Mouse (Mus musculus) c-Kit-positive CD71-positive TER-119-positive erythroid progenitor cells, embryonic 14.5 days (primary cell): Measurements from ENCODE around the gene Bmp5.
A peak's percentile ranks its signal among the peaks of the same experiment; 100 is the strongest.
"Not testable (repeated sequence)": the region's sequence is repeated elsewhere in the genome, so short reads cannot be mapped to it uniquely, and the experiment has no call there.

ENCODE experiments used
- DNase-seq: peaks from one replicate; pipeline ENCODE4 v3.0.0-alpha.2; 2013; ENCODE audit warnings: low spot score

Gene Bmp5

DNA sequence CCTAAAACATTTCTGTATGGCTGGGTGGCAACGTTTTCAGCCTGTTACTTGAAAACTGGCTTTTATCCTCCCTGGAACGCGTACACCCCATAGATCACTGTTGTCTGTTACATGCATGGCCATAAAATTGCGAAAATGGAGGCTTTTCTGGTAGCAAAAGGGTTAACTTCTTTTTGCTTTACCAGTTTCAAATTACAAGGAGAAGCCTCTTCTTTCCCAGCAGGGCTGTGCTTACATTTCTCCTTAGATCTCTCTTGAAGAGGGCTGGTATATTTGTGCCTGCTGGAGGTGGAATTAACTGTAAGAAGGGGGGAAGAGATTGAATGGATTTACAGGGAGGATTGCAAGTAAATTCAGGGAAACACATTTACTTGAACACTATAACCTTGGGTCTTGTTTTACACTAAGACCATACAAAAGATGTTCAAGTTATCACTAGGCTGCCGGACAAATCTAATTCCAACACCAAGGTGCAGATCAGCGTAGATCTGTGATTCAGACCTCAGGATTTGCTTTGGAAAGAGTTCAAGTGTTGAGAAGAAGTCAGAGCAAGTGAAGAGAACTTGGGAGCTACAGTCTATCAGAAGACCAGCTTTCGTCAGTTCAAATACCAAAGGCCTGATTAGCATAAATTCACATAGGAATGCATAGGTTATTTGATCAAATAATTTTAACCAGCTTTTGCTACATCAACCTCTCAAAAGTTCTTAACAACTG is at the start of gene Bmp5:
Bmp5 (plus strand) TSS at position 236 of the 717 bp plus-strand sequence.
- DNase-seq: no peak

DNA sequence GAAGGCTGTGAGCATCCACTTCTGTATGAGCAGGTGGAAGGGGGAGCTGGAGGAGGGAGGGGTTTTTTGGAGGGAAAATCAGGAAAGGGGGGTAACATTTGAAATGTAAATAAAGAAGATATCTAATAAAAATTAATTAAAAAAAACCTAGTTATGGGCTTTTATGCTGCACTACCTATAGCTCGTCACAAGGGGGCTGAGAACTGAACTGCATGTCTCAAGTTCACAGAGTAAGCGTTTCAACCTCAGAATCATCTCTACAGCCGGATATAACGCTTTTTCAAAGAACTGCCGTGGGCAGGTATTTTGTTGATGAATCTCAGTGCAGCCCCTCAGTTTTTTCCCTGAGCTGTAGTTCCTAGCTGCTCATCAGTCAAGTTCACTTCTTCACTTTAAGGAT is 15.1 kb upstream of the Bmp5 start:
- DNase-seq: no peak

DNA sequence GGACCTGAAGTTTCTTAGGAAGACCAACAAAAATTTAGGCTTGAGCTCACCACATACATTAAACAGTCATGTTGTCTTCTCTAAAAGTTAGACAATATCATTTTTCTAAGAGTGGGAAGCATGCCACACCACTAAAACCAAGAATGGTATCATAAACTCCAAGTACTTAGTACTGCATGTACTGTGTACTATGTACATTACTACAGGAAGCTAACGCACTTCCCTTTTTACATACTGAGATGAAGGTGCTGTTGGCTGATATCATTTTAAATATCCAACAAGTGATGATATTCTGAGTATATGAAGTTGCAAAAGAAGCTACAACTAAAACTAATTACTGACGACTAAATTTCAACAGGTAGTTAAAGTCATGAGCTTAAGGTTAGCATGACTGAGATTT is 13.6 kb upstream of the Bmp5 start:
- no peak for DNase-seq

DNA sequence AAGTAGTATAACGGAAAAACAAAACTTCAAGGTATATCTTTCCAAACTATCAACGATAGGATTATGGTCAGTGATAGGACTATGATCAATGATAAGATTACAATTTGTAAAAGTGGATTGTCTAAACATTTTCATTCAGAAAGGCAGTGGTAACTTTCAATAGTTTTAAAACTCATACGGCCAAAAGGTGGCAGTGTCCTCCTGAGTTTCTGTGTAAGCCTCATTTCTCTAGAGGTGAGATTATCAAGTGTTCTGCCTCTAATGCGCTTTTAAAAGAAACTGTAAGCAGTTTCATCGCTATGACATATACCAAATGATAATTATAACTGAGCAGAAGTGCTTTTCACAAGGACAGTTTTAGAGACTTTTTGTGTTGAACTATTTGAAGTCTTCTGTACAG is 12.7 kb upstream of the Bmp5 start:
- DNase-seq: no peak

DNA sequence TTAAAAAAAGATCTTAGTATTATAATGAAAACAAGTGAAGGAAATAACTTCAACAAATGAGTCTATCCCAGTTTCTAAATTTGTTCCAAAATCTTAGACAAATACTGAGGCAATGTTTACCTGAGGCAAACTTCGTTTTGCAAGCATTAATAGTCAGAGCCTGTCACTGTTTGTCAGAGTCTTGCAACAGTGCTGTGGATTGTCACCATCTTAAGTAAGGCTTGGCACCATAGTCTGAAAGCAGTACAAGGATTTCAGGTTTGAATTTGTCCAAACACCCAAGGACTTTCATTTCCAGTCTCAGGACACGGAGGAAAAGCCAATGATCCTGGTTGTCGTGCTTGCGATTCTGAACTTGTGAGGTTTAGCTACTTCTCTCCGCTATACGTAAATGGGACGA is 10.4 kb upstream of the Bmp5 start:
- no peak for DNase-seq

DNA sequence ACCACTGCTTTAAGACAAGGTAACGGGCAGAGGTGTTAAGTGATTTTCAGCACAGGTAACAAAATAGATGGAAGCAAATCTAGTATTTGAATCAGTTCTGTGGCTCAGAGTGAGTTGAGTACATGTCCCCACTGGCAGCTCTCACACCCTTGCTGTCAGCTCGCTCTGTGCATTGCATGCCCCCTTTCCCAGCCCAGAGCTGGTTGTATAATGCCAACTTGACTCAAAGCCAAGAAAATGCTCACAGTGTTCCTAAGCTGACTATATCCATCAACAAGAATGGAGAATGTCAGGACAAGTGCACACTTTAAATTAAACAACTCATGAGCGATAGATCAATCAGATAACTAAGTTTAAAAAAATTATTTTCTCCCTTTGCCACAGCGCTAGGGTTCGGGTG is 8.6 kb upstream of the Bmp5 start:
- DNase-seq: no peak

DNA sequence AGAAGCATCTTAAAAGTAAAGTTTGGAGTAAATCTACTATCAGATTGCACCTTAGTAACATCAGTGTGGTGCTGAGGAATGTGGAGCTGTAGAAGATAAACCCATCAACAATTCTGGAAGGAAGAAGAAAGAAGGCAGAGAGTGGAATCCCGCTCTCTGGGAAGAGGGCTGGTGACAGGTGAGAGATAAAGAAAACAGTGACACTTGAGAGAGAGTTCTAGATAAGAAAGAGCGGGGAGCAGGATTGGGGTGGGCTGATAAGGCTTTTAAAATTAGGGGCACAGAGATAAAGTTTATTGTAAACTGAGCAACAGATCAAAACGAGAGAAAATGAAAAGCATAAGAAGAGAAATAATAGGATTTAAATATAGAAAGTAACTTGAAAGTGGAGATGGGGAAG is 6.1 kb upstream of the Bmp5 start:
- DNase-seq: no peak

DNA sequence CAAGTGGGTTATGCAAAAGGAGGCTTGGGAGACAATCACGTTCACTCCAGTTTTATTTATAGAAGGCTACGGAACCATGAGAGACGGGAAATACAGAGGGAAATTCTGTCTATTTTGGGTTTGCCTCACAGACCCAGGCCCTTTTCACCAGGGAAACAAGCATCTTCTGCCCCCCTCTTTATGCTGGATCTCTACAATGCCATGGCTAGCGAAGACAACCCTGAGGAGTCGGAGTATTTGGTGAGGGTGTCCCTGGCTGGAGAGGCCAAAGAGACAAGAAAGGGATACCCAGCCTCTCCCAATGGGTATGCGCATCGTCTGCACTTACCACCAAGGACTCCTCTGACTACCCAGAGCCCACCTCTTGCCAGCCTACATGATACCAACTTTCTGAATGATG is 989 bp downstream of the Bmp5 start:
- no peak for DNase-seq

DNA sequence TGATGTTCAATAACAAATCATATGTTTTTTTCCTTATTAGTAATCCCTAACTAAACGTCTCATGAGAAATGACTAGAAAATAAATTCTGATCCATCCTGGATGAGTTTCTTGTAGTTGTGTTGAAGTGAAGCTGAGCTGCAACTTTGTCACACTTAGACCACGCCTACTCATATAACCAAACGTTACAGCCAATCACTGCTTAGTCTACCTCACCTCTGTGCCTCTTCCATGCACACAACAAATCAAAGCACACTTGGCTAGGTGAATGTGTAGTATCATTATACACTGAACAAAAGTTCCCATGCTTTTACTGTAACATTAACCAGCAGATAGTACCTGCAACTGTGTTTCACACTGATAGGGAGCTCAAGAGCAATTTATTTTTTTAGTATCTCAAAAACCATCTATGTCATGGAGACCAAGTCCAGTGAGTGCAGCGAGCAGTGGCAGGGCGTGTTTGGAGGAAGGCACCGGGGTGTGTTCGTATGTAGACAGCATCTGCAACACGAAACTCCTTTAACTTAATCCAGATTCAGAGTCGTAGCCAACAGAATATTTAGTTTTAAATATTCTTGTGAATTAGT is 3.7 kb downstream of the Bmp5 start:
- DNase-seq: no peak

DNA sequence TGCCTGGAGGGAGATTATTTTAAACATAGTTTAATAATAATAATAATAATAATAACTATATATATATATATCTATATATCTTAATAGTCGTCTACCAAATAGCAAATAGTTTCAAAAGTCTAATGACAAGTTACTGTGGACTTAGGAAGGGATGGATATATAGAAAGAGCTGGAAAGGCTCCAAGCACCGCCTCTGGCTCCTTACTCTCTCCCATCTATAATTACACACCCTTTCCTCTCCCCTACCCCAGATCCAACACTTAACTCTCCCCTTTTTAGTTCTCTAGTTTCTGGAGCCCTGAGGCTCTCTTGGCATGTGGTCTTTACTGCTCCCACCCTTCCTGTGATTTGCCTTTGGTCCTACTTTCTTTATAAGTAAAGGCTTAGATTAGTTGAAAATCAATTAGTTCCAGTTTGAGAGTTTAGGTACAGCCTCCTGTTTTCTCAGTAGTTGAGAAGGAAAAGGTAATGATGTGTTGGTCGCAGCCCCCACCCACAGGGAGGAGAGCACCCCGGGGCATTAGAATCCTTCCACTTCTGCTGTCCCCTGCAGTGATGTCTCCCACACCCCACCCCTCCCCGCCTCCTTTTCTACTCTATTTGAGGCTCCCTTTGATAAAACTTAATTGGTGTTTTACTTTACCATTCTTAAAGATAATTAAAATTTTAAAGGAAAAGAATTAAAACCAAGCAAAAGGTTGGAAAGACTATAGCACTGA is 5.6 kb downstream of the Bmp5 start:
- DNase-seq: no peak

DNA sequence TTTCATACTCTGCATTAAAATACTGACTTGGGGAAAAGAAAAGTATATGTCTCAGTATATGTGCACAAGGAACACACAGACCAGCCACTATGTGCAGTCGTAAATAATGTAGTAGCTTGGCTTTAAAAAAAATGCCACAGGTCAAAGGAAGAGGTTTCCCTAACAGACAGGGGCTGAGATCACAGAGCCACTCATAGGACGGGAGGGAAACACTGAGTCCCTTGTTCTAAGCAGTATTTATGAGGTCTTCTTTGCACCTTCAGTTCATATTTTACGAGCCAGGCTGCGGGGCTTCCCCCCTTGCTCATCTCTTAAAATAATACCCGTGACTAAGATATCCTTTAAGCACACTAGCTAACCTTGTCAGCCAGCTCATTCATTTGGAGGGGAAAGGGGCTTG is 6.4 kb downstream of the Bmp5 start:
- DNase-seq: no peak

DNA sequence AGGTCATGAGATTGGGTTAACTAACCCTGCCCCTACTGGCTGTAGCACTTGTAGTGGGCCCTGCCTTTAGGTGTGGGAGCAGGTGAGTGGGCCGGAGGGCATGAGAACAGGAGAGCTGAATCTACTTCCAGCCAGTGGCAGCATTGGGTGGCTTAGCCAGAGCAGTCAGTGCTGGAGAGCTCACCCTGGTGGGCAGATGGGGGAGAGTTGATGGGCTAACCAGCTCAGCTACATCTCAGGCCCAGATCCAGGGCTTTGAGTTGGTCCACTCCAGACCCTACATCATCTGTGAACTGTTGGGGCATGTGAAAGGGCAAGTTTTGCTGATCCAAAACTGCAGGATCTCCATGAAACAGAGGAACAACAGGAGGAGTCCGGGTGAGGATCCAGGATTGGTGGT is 8.4 kb downstream of the Bmp5 start:
- no peak for DNase-seq

DNA sequence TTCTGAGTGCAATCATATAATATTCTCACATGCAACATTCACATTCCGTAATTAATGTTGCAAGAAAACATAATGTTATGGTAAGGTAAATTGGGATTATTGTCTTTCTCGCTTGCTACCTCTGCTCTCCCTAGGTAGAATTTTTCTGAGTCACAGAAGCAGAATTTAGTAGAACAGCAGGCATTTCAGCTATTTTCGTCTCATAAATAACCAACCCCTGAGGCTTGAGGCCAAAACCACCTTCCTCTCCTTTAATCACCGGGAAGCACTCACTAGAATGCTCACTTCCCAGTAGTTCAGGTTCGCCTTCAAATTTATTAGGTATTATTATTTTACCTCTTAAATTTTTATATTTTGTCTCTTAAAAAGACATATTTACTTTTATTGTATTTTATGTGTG is 10.8 kb downstream of the Bmp5 start:
- DNase-seq: no peak

DNA sequence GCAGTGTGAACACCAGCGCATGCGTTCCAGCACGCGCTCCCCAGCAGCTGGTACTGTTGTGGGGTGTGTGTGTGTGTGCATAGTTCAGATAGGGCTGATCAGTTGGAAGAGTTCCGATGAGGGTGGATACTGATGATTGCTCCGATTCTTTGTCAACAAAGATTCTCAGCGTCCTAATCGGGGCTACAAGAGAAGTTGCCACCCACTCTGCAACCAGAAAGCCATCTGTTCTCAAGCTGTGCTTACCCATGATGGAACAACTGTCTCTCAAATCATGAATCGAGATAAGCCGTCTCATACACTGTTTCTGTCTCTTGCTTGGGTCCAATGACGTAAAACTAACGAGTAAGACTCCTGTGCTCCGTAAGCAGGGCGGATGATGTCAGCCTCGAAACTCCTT is 12.0 kb downstream of the Bmp5 start:
- no peak for DNase-seq

DNA sequence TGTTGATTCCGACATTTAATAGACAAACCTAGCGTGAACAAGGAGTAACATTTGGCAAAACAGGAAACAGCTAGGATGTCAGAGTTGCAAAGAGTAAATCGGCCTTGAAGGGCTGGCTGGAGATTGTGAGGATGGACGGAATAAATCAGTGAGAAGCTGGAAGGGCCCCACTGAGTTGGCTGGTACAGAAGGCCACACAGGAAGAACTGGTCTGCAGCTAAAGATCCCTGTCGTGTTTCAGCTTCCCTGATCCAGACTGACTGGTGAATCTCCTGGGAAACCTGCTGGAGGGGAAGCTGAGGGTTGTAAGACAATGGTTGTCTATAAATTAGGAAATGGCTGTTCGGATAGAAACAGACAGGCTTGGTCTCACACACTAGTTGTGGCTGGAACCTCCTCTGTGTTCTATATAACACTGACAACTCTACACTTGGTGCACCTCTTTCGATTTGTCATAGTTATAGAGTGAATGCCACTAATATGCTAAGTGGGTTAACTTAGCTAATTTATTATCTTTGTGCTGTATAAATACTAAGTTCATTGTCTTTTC is 14.8 kb downstream of the Bmp5 start:
- DNase-seq: no peak

DNA sequence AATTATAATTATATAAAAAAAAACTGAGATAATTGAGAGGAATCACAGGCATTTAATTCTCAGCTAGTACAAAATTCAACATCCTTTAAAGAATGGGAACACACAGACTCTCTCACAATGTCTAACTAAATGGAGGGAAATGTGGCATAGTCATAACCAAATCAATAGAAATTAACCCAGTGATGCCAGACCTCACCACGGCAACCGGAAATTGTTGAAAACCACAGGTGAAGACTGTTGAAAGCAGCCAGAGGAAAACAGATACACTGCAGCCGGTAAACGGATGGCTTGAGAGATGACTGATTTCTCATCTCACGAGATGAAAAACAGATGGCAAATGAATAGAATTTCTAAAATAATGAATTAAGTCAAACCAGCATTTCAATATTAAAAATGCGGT is 29.8 kb downstream of the Bmp5 start:
- DNase-seq: no peak

DNA sequence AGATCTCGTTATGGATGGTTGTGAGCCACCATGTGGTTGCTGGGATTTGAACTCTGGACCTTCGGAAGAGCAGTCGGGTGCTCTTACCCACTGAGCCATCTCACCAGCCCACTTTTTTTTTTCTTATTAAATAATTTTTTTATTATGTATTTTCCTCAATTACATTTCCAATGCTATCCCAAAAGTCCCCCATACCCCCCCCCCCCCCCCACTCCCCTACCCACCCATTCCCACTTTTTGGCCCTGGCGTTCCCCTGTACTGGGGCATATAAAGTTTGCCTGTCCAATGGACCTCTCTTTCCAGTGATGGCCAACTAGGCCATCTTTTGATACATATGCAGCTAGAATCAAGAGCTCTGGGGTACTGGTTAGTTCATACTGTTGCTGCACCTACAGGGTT is 33.0 kb downstream of the Bmp5 start:
- DNase-seq: not testable (repeated sequence)

DNA sequence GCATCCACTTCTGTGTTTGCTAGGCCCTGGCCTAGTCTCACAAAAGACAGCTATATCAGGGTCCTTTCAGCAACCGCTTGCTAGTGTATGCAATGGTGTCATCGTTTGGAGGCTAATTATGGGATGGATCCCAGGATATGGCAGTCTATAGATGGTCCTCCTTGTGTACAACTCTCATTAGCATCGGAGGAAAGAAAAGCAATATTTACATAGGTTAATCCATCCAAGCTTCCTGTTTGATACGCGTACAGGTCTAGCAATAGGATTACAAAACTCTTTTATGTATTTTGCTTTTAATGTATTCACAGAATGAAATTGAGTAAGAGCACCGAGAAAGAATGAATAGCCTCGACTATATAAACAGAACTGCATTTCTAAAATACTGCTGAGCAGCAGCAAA is 33.5 kb downstream of the Bmp5 start:
- DNase-seq: no peak

DNA sequence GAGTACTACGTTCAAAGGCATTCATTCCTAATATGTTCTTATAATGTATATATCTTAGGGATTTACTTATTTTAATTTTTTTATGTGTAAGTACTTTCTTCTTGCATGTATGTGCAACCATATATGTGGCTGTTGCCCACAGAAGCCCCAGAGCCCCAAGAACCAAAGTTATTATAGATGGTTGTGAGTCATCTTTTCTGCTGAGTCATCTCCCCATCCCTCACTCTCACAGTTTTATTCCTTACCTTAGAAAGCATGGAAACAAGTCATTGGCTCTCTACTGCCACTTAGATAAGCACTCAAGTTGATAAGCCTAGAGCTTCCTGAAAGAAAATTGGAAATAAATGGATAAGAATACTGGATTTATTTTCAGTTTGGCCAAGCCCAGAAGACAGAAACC is 40.0 kb downstream of the Bmp5 start:
- DNase-seq: peak; percentile 2

DNA sequence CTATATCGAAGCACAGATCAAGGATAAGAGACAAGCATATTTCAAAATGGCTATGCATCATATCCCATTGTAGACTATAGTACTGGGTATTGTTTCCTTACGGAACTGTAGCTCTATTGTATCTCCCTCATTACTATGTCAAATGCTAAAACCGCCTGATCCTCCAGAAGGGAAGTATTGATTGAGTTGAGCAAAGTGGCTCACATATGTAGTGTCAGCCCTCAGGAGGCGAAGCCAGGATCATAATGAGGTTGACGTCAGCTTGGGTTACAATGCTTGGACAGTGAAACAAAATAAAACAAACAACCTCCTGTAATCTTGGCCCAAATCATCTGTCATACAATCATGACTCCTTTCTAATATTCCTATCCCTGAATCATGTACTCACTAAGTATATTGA is 43.2 kb downstream of the Bmp5 start:
- no peak for DNase-seq

DNA sequence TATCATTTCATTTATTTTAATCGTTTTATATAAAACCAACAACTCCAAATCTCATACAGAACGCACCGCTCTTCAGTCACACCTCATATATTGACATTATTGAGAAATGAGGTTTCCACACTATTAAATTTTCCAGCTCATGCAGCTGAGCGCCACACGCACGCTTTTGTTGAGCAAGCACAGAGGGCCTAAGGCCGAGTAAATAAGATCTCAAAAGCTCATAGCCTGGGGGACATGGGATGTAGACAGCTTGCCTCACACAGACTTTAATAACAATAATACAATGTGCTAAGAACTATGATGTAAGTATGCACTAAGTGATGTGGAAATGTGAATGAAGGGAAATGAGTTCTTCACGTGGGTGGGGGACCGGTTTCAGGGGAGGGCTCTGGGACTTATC is 57.3 kb downstream of the Bmp5 start:
- no peak for DNase-seq

DNA sequence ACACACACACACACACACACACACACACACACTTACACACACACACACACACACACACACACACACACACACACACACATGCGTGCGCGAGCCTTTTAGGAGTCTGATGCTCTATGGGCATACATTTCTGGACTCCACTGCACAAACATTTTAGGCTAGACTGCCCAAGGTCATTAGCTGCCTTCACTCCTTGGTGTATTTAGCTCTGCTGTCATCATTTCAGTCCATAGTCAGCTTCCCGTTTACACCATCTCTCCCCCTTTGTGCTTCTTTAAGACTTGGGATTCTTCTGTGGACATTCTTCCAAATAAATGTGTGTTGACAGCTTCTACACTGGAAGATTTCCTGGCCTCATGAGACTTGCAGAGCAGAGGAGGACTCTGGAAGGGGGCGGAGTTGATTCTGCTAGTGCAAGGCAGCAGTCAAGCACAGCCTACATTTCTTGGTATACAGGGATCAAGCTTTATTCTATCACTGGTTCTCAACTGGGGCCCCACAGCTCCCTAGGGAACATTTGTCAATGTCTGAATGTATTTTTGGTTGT is 58.1 kb downstream of the Bmp5 start:
- DNase-seq: no peak

DNA sequence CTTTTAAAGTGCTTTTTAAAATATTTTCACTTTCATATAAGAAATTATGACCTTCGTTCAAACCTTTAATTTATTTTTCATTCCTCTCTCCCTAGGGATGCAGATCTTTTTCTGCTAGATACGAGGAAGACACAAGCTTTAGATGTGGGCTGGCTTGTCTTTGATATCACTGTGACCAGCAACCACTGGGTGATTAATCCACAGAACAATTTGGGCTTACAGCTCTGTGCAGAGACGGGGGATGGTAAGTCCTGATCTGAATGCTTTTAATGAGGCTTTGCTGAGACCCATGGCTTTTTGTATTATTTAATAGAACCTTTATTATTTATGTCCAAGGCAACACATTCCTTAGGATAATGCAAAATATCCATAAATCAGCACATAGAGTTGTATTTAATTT is 64.3 kb downstream of the Bmp5 start:
- DNase-seq: no peak
